Mouse (Mus musculus) liver, embryonic 13.5 days (tissue): Measurements from ENCODE around the gene Tssk6. TPM values are rescaled to one million over a fixed set of nuclear protein-coding genes. Genes with fewer than 3 reads are reported as not detected.

ENCODE experiments used
- ATAC-seq: fragments of 200-750 bp; cut with Nextera tagmentation; 2 replicates; pipeline ENCODE4 v1.8.0; 2017; ENCODE audit warnings: low read depth, mild to moderate bottlenecking, moderate number of reproducible peaks, moderate library complexity
- DNase-seq: peaks from one replicate; pipeline ENCODE4 v3.0.0; 2022
- H3K27ac ChIP-seq: fragments of 300-500 bp; sonication (generic); 2 replicates; pipeline ENCODE4 v1.5.1; 2015; ENCODE audit warnings: moderate library complexity, mild to moderate bottlenecking, inconsistent platforms
- H3K27me3 ChIP-seq: fragments of 300-500 bp; sonication (generic); 2 replicates; pipeline ENCODE4 v1.6.1; 2015; ENCODE audit warnings: mild to moderate bottlenecking, inconsistent platforms
- H3K36me3 ChIP-seq: fragments of 300-500 bp; sonication (generic); 2 replicates; pipeline ENCODE4 v1.6.1; 2015; ENCODE audit warnings: mild to moderate bottlenecking, inconsistent platforms
- H3K4me1 ChIP-seq: fragments of 300-500 bp; sonication (generic); replicated peaks from 2 replicates; pipeline ENCODE4 v1.6.1; 2015; ENCODE audit warnings: inconsistent platforms
- H3K4me2 ChIP-seq: fragments of 300-500 bp; sonication (generic); 2 replicates; pipeline ENCODE4 v1.6.1; 2015; ENCODE audit warnings: inconsistent platforms, mild to moderate bottlenecking, moderate library complexity
- H3K4me3 ChIP-seq: fragments of 300-500 bp; sonication (generic); replicated peaks from 2 replicates; pipeline ENCODE4 v1.5.1; 2015; ENCODE audit warnings: mild to moderate bottlenecking, inconsistent platforms
- H3K9ac ChIP-seq: fragments of 300-500 bp; sonication (generic); 2 replicates; pipeline ENCODE4 v1.6.1; 2015; ENCODE audit warnings: mild to moderate bottlenecking, inconsistent platforms
- H3K9me3 ChIP-seq: fragments of 300-500 bp; sonication (generic); replicated peaks from 2 replicates; pipeline ENCODE4 v1.6.1; 2016; ENCODE audit warnings: inconsistent platforms
- WGBS: fragments of 180-500 bp; shearing (Covaris S2); methylation state at CpG from one replicate; pipeline ENCODE4 v1.1.7; 2015; ENCODE audit not compliant: insufficient replicate concordance; 5-methylcytosine and 5-hydroxymethylcytosine counted together
- polyA plus RNA-seq: library from polyadenylated mRNA; unstranded; fragments of >200 nt; fragmentation: Nextera tagmentation; extraction: Ambion mirVana; gene quantifications from 2 replicates; pipeline ENCODE4 v1.2.1, GENCODE M21; 2015

Tssk6 gene
- polyA plus RNA-seq, 1 experiment from 2014 or later, result 2.5 TPM

DNA sequence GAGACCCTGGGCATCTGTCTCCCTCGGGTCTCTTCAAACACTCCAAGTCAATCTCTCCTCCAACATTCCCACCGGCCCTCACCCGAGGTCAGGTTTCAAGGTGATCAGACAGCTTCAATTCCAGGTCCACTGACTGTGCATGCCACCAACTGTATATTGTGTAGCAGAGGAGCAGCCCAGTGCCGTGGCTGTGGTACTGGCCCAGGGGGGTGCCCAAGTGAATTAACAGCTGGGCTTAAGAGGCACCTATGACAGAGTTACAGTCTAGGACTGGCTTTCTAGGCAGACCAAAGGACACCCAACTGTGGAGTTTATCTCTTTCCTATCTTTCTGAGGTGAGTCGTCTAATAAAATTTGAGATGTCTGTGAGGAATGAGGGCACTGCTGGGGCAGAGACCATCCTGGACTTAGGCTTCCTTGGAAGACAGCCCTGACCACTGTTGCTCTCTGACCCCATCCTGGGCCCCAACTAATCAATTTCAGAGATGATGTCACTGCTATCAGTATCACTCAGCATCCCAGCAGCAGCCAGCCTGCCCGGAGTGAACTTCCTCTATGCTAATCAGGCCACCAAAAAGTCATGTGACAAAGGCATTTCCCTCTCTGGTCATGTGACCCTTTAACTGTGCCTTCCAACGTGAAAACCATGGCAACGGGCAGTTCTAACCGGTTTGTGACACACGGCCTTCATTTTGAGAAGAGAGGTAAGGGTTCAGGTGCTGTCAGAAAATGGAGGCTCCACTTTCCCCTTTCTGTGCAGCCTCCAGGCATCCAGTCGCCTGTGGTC lies 18.1 kb downstream of the Tssk6 start:
- Histone ChIP-seq H3K36me3 (peaks cover 30% of the 10 kb centered on the region), H3K27me3 (no peaks in the 10 kb centered on the region), H3K9me3 (no peaks in the 10 kb centered on the region), H3K4me2 (peak overlapping the region; percentile 55), H3K9ac (peak overlapping the region; percentile 61), H3K27ac (peak overlapping the region; percentile 87), H3K4me1 (peaks cover 74% of the 10 kb centered on the region), H3K4me3 (peak overlapping the region; percentile 14; the same call in 1 of the 2 replicates)
- DNase-seq (peak; percentile 61), ATAC-seq (peak; percentile 70)
- WGBS, result 26% methylated on average over 11 of the region's 11 CpGs

DNA sequence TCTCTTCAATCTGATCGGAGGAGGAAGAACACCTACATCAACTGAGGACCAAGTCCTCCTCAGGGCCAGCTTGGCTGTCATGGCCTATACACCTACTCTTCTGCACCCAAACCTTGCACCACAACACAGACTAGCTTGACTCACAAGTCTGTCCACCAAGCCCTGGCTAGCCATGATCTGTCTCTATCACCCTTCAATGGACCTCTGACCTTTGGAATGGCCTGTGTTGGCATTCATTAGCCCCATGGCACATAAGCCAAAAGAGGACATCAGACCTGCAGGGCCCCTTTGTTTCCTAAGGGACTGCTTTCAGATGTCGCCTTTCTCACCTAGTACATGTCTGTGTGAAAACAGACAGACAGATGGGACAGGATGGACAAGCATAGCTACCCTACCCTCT lies 19.2 kb downstream of the Tssk6 start:
- Histone ChIP-seq H3K27ac (peak overlapping the region; percentile 87), H3K4me3 (no peak overlapping the region), H3K9ac (peak overlapping the region; percentile 61), H3K36me3 (peaks cover 24% of the 10 kb centered on the region), H3K4me1 (peaks cover 85% of the 10 kb centered on the region), H3K4me2 (peak overlapping the region; percentile 55), H3K27me3 (no peaks in the 10 kb centered on the region), H3K9me3 (no peaks in the 10 kb centered on the region)
- DNase-seq (no peak), ATAC-seq (no peak)
- WGBS, result 91% methylated on average over 2 of the region's 2 CpGs

- peak; percentile 54 for ATAC-seq
- peak overlapping the region; percentile 87 for H3K27ac ChIP-seq
Observed at GRCm38 (mm10) chr8:69923986-69924385, 22.0 kb downstream of the Tssk6 start.

GRCm38 (mm10) chr8:69926901-69927300 lies 24.9 kb downstream of the Tssk6 start:
- Histone ChIP-seq H3K9ac (no peak overlapping the region), H3K27ac (no peak overlapping the region), H3K4me1 (peaks cover 59% of the 10 kb centered on the region), H3K4me3 (no peak overlapping the region), H3K9me3 (no peaks in the 10 kb centered on the region), H3K36me3 (peaks cover 35% of the 10 kb centered on the region), H3K27me3 (no peaks in the 10 kb centered on the region), H3K4me2 (no peak overlapping the region)
- DNase-seq (no peak), ATAC-seq (no peak)

More at GRCm38 (mm10) chr8:69923986-69924385, 22.0 kb downstream of the Tssk6 start:
- no peak overlapping the region for H3K4me3 ChIP-seq
- 6% methylated on average over 1 of the region's 1 CpGs for WGBS
- peaks cover 30% of the 10 kb centered on the region for H3K36me3 ChIP-seq
- peaks cover 88% of the 10 kb centered on the region for H3K4me1 ChIP-seq
- DNase-seq, result no peak
- H3K27me3 ChIP-seq, result no peaks in the 10 kb centered on the region
- no peaks in the 10 kb centered on the region for H3K9me3 ChIP-seq
- peak overlapping the region; percentile 33 for H3K4me2 ChIP-seq
- peak overlapping the region; percentile 34; the same call in 1 of the 2 replicates for H3K9ac ChIP-seq

- 32% methylated on average over 2 of the region's 2 CpGs for WGBS
Observed at GRCm38 (mm10) chr8:69933811-69934210, 31.8 kb downstream of the Tssk6 start.

DNA sequence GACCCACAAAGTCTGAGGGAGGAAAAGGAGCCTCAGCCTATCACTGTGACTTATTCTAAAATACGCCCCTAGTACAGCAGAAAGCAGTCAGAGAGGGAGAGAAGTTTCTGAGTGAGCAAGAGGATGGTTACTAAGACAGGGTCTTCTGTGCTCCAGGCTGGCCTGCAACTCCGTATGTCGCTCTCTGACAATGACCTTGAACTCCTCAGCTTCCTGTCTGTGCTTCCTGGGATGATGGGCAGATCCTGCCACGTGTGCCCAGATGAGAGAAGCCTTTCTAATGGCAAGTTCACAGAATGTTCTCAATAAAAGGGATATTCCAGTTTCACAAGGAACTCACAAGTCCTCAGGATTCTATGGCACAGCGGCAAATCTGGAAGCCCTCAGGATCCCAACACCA lies 32.6 kb downstream of the Tssk6 start:
- Histone ChIP-seq H3K9ac (no peak overlapping the region), H3K4me3 (no peak overlapping the region), H3K36me3 (peaks cover 52% of the 10 kb centered on the region), H3K27me3 (no peaks in the 10 kb centered on the region), H3K4me1 (peaks cover 49% of the 10 kb centered on the region), H3K27ac (no peak overlapping the region; the same call in 1 of the 2 replicates), H3K9me3 (no peaks in the 10 kb centered on the region), H3K4me2 (no peak overlapping the region)
- 71% methylated on average over 5 of the region's 5 CpGs for WGBS
- DNase-seq, result no peak
- ATAC-seq, result no peak

More at GRCm38 (mm10) chr8:69933811-69934210, 31.8 kb downstream of the Tssk6 start:
- no peak for DNase-seq
- Histone ChIP-seq H3K27me3 (no peaks in the 10 kb centered on the region), H3K9ac (no peak overlapping the region), H3K27ac (no peak overlapping the region), H3K36me3 (peaks cover 58% of the 10 kb centered on the region), H3K9me3 (no peaks in the 10 kb centered on the region), H3K4me2 (no peak overlapping the region), H3K4me3 (no peak overlapping the region), H3K4me1 (peaks cover 43% of the 10 kb centered on the region)
- ATAC-seq, result no peak

DNA sequence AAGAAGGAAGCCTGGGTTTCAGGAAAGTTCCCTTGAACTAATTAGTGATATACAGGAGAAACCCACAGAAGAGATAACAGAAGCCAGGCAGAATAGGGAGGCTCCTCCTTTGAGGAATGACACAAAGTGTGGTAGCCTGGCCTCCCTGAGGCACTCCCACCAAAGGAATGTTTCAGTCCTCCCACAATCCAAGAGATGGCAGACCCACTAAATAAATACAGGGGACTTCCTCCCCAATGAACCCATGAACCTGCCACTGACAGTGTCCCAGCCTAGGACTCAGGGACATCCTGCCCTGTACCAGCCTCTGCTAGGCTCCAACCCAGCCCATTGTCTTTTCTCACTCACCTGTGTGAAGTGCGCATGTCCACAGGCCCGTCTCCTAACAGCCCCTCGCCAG lies 33.4 kb downstream of the Tssk6 start:
- DNase-seq, result no peak
- no peak overlapping the region for H3K27ac ChIP-seq
- no peak overlapping the region; the same call in 1 of the 2 replicates for H3K9ac ChIP-seq
- no peak overlapping the region for H3K4me3 ChIP-seq
- no peak overlapping the region for H3K4me2 ChIP-seq
- H3K27me3 ChIP-seq, result no peaks in the 10 kb centered on the region
- no peaks in the 10 kb centered on the region for H3K9me3 ChIP-seq
- peaks cover 55% of the 10 kb centered on the region for H3K36me3 ChIP-seq
- 92% methylated on average over 3 of the region's 3 CpGs for WGBS
- no peak for ATAC-seq
- peaks cover 58% of the 10 kb centered on the region for H3K4me1 ChIP-seq

DNA sequence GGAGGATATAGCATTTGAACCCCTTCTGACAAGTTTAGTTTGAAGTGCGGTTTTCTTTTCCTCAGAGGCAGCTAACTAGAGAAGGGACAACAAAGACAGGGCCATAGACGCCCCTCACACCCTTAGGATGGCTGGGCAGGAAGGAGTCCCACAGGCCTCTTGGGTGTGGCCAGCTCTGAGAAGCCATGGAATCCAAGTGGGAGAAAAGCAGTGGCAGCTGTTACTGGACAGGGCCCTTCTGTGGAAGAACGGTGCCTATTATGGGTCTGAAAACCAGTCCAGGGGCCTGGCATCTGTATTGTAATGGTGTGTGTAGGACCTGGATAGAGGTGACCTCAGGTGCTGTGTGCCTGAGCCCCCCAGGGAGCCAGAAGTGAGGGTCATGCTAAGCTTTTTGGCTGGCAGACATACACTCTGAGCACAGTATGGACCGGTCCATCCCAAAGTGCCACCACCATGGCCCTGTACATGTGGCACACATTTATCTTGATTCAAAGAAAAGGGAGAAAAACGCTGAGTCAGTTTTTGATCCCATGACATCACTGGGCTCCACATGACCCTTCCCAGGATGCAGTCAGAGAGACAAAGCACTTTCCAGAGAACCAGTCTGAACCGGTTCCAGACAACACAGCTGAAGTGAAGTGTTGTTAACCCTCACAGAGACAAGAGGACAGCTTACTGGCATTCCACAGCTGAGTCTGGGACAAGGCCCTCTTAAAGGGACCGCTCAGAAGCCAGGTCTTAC lies 34.2 kb downstream of the Tssk6 start:
- whole genome bisulfite sequencing, result 68% methylated on average over 7 of the region's 7 CpGs
- Histone ChIP-seq H3K4me3 (no peak overlapping the region), H3K9me3 (no peaks in the 10 kb centered on the region), H3K4me2 (no peak overlapping the region), H3K4me1 (peaks cover 66% of the 10 kb centered on the region), H3K27me3 (no peaks in the 10 kb centered on the region), H3K9ac (no peak overlapping the region), H3K27ac (peak overlapping the region; percentile 62), H3K36me3 (peaks cover 56% of the 10 kb centered on the region)
- DNase-seq (no peak), ATAC-seq (peak; percentile 47; the same call in 1 of the 2 replicates)

- H3K4me1 ChIP-seq, result peaks cover 72% of the 10 kb centered on the region
Observed at GRCm38 (mm10) chr8:69937466-69937865, 35.5 kb downstream of the Tssk6 start.

GRCm38 (mm10) chr8:69938245-69938982 lies 36.4 kb downstream of the Tssk6 start:
- Histone ChIP-seq H3K4me2 (no peak overlapping the region), H3K36me3 (peaks cover 43% of the 10 kb centered on the region), H3K4me1 (peaks cover 79% of the 10 kb centered on the region), H3K27ac (peak overlapping the region; percentile 21; the same call in 1 of the 2 replicates), H3K27me3 (no peaks in the 10 kb centered on the region), H3K9ac (no peak overlapping the region), H3K4me3 (no peak overlapping the region), H3K9me3 (no peaks in the 10 kb centered on the region)
- no peak for ATAC-seq
- no peak for DNase-seq
- WGBS, result 41% methylated on average over 6 of the region's 6 CpGs

More at GRCm38 (mm10) chr8:69937466-69937865, 35.5 kb downstream of the Tssk6 start:
- peaks cover 52% of the 10 kb centered on the region for H3K36me3 ChIP-seq
- no peak overlapping the region for H3K4me2 ChIP-seq
- H3K27ac ChIP-seq, result no peak overlapping the region
- no peaks in the 10 kb centered on the region for H3K27me3 ChIP-seq
- ATAC-seq (no peak), DNase-seq (no peak)
- H3K4me3 ChIP-seq, result no peak overlapping the region
- peak overlapping the region; percentile 19; the same call in 1 of the 2 replicates for H3K9ac ChIP-seq
- 57% methylated on average over 3 of the region's 3 CpGs for WGBS
- H3K9me3 ChIP-seq, result no peaks in the 10 kb centered on the region

GRCm38 (mm10) chr8:69939633-69940032 lies 37.6 kb downstream of the Tssk6 start:
- Histone ChIP-seq H3K36me3 (peaks cover 32% of the 10 kb centered on the region), H3K27me3 (no peaks in the 10 kb centered on the region), H3K4me2 (0 out of 2 replicates have a peak overlapping the region, but pooled peaks have one; percentile 4), H3K9ac (no peak overlapping the region; the same call in 1 of the 2 replicates), H3K4me1 (peaks cover 87% of the 10 kb centered on the region), H3K9me3 (no peaks in the 10 kb centered on the region), H3K27ac (peak overlapping the region; percentile 44; the same call in 1 of the 2 replicates), H3K4me3 (no peak overlapping the region)
- ATAC-seq (peak; percentile 52; the same call in 1 of the 2 replicates), DNase-seq (no peak)
- WGBS, result 22% methylated on average over 3 of the region's 3 CpGs
